Mouse (Mus musculus) spleen, adult 2 months (tissue): ENCODE data around the gene Osbpl3.

Source experiments
- CTCF ChIP-seq: fragments of 200-500 bp; IDR thresholded peaks from 2 replicates; pipeline ENCODE4 v1.5.1; 2011; ENCODE audit warnings: mild to moderate bottlenecking, inconsistent platforms; ENCODE audit not compliant: insufficient read depth, insufficient read length, insufficient replicate concordance; ENCODE audit errors: extremely low read depth
- POLR2A ChIP-seq: fragments of 200-500 bp; IDR thresholded peaks from 2 replicates; pipeline ENCODE4 v1.6.1; 2011; ENCODE audit warnings: low read depth, low read length, inconsistent platforms

DNA sequence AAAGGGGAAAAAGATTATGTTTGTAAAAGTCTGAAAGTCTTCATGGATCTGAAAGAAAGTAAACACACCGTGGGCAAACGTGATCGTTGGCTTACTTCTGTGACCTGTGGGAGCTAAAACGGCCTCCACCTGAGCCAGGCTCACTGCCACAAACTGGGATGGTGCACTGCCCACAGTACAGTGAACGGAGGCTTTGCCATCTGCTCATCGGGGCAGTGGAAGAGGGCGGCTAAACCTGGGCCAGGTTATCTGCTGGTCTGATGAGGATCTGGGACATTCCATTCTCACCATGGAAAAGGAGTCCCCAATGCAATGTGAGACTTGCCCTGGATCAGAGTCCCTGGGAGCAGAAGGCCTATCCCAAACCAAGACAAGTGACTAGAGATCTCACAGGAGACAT, 89.7 kb downstream of the Osbpl3 start:
- TF ChIP-seq POLR2A (no peak), CTCF (no peak)
